Mouse (Mus musculus) intestine, postnatal 0 days (tissue): Measurements from ENCODE around the gene Unc45b. TPM values are rescaled to one million over a fixed set of nuclear protein-coding genes. Genes with fewer than 3 reads are reported as not detected.

Source experiments
- ATAC-seq: fragments of 200-750 bp; cut with Nextera tagmentation; 2 replicates; pipeline ENCODE4 v1.8.0; 2017; ENCODE audit warnings: mild to moderate bottlenecking, moderate TSS enrichment, moderate library complexity
- H3K27ac ChIP-seq: fragments of 300-500 bp; sonication (generic); 2 replicates; pipeline ENCODE4 v1.5.1; 2014; ENCODE audit warnings: mild to moderate bottlenecking, low read depth, low read length, moderate library complexity
- H3K27me3 ChIP-seq: fragments of 300-500 bp; sonication (generic); replicated peaks from 2 replicates; pipeline ENCODE4 v1.6.1; 2014; ENCODE audit warnings: low read length, mixed read lengths; ENCODE audit not compliant: control insufficient read depth, insufficient read depth
- H3K36me3 ChIP-seq: fragments of 300-500 bp; sonication (generic); 2 replicates; pipeline ENCODE4 v1.6.1; 2014; ENCODE audit warnings: mild to moderate bottlenecking, moderate library complexity; ENCODE audit not compliant: control insufficient read depth, insufficient read depth
- H3K4me1 ChIP-seq: fragments of 300-500 bp; sonication (generic); replicated peaks from 2 replicates; pipeline ENCODE4 v1.6.1; 2014; ENCODE audit warnings: antibody characterized with exemption, low read length, mixed read lengths; ENCODE audit not compliant: control insufficient read depth, insufficient read depth
- H3K4me2 ChIP-seq: fragments of 300-500 bp; sonication (generic); replicated peaks from 2 replicates; pipeline ENCODE4 v1.6.1; 2014; ENCODE audit warnings: low read depth, mild to moderate bottlenecking, moderate library complexity
- H3K4me3 ChIP-seq: fragments of 300-500 bp; sonication (generic); 2 replicates; pipeline ENCODE4 v1.5.1; 2014; ENCODE audit warnings: low read depth, low read length
- H3K9ac ChIP-seq: fragments of 300-500 bp; sonication (generic); 2 replicates; pipeline ENCODE4 v1.6.1; 2014; ENCODE audit warnings: mild to moderate bottlenecking, low read depth, low read length
- H3K9me3 ChIP-seq: fragments of 300-500 bp; sonication (generic); 2 replicates; pipeline ENCODE4 v1.6.1; 2016; ENCODE audit warnings: mixed run types; ENCODE audit not compliant: control insufficient read depth
- CTCF ChIP-seq: sonication (generic); IDR thresholded peaks from 2 replicates; pipeline ENCODE4 v1.5.1; 2016; ENCODE audit warnings: low read depth, mild to moderate bottlenecking, control low read depth, antibody characterized with exemption, moderate library complexity
- WGBS: fragments of 180-500 bp; shearing (Covaris S2); extraction: QIAGEN DNeasy Blood & Tissue Kit; methylation state at CpG from one replicate; pipeline ENCODE4 v1.1.7; 2014; 5-methylcytosine and 5-hydroxymethylcytosine counted together
- polyA plus RNA-seq: library from polyadenylated mRNA; unstranded; fragments of >200 nt; fragmentation: Nextera tagmentation; extraction: Ambion mirVana; gene quantifications from 2 replicates; pipeline ENCODE4 v1.2.1, GENCODE M21; 2015

The Unc45b gene
- polyA plus RNA-seq, 1 experiment from 2014 or later: 1.9 TPM

DNA sequence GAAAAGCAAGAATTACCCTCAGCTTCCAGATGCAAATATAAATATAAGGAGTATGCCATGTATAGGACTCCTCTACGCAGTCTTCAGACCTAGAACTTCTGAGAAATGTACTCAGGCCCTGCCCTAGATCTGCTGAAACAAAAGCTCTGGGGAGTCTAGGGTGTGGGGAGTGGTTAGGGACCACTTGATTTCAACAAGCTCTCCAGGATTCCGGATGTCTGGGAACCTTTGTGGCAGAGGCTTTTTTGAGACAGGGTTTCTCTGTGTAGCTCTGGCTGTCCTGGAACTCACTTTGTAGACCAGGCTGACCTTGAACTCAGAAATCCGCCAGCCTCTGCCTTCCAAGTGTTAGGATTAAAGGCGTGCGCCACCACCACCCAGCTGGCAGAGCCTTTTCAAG, 4.5 kb upstream of the Unc45b start:
- H3K36me3 ChIP-seq: peaks cover 43% of the 10 kb centered on the region
- no peaks in the 10 kb centered on the region for H3K9me3 ChIP-seq
- no peak for ATAC-seq
- H3K4me3 ChIP-seq: no peak overlapping the region
- no peak overlapping the region for H3K27ac ChIP-seq
- H3K27me3 ChIP-seq: no peaks in the 10 kb centered on the region
- H3K4me2 ChIP-seq: no peak overlapping the region
- H3K9ac ChIP-seq: no peak overlapping the region
- TF ChIP-seq CTCF: no peak
- no peaks in the 10 kb centered on the region for H3K4me1 ChIP-seq
- WGBS: 93% methylated on average over 5 of the region's 5 CpGs

DNA sequence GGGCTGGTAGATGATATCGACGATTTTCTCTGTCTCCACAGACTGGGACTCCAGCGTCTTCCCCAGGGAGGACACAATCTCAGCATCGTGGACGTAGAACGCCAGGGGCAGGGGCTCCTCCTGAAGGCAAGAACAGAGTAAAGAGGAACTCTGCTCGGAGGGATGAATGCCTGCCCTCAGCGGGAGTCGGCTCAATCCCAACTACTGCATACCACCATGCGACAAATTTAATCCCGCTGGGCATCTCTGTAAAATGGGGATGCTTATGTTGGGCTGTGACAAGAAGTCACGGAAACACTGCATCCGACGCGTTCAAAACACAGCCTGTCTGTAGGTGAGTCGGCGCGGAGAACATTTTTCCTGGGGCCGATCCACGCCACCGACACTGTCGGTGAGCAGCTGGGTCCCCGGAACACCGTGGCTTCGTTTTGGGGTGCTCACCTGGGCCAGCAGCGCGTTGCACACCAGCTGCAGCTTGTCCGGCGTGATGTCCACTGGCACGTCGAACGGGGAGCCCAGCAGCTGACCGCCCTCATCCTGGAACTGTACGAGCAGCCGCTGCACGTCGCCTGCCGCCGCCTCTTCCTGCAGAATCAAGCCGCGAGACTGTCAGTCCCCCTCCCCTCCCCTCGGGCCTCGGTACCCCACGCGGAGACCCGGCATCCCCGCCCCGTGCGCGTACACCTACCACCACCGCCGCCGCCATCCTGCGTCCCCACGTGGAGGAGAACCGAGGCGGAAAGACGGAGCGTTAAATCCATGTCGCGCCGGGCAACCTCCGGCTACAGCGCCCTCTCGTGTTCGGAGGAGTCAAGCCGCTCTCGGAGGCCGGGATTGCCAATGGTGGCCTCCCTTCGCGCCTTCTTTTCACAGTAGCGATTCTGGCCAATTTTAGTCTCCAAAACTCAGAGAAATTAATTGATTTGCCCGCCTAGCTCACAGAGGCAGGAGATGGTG, 2.4 kb upstream of the Unc45b start, which contains the start of gene Nle1:
Gene Nle1, minus strand, starts transcription at position 761 of the 957 bp plus-strand sequence.
- WGBS: 1% methylated on average over 73 of the region's 73 CpGs
- no peak within 1 kb of the TSS for H3K27ac ChIP-seq

DNA sequence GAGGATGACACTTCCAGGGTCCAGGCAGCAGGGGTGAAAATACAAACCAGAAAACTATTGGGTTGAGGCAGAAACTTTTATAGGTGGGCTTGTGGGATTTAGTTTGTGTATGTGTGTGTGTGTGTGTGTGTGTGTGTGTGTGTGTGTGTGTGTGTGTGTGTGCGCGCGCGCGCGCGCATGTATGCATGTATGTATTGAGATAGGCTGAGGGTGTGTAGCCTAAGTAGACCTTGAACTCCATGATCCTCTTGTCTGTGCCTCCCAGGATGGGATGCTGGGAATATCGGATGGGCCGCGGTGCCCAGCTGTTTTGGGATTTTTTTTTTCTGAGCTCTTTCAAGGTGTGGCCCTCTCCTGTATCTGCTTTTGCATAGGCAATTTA, 1.8 kb upstream of the Unc45b start:
- Histone ChIP-seq H3K4me1 (no peaks in the 10 kb centered on the region), H3K27me3 (0 out of 2 replicates have a peak, but pooled peaks cover 3% of the 10 kb centered on the region), H3K9ac (0 out of 2 replicates have a peak overlapping the region, but pooled peaks have one; percentile 57), H3K4me2 (peak overlapping the region; percentile 83), H3K27ac (no peak overlapping the region), H3K4me3 (peak overlapping the region; percentile 68), H3K9me3 (no peaks in the 10 kb centered on the region), H3K36me3 (peaks cover 17% of the 10 kb centered on the region)
- TF ChIP-seq CTCF: no peak
- 64% methylated on average over 10 of the region's 10 CpGs for WGBS
- peak; percentile 48; the same call in 1 of the 2 replicates for ATAC-seq

More for the DNA sequence above, 2.4 kb upstream of the Unc45b start, which contains the start of gene Nle1:
- Histone ChIP-seq H3K4me2 (peak within 1 kb of the TSS; percentile 83), H3K27me3 (no peaks in the 10 kb centered on the region), H3K4me3 (peak within 1 kb of the TSS; percentile 68), H3K4me1 (no peaks in the 10 kb centered on the region), H3K9me3 (no peaks in the 10 kb centered on the region), H3K36me3 (peaks cover 23% of the 10 kb centered on the region), H3K9ac (peak within 1 kb of the TSS; percentile 57)
- peak; percentile 86 for ATAC-seq
- TF ChIP-seq CTCF: peak; percentile 97

DNA sequence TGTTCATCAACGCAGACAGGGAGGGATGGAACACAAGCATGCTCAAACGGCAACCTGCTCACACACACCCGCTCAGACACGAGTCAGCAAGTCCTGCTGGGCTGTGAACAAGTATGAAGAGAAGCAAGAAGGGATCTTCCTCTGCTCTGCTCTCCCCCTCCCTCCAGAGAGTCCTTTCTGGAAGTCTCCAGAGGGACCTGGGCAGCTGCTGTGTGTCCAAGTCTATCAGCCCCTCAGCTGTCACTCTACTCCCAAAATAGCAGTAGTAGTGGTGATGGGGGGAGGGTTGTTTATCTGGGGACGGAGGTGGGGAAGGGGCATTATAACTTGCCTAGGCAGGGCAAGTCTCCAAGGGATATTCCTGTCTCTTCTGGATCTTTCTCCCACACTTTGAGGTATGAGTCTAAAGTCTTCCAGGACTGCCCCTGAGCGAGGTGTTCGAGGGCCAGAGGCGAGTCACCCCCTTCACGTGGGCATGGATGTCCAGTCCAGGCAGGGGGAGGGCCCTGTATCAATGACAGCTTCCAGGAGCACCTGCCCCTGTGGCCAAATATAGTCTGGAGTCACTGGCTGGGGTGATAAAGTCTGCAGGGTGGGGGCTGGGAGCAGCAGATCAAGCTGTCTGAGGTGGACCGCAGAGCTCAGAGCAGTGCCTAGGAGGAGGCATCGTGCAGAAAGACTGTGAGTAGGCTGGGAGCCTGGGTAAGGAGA, 484 bp downstream of the Unc45b start:
- H3K27me3 ChIP-seq: 0 out of 2 replicates have a peak, but pooled peaks cover 6% of the 10 kb centered on the region
- WGBS: 66% methylated on average over 11 of the region's 11 CpGs
- H3K27ac ChIP-seq: no peak overlapping the region
- H3K9me3 ChIP-seq: no peaks in the 10 kb centered on the region
- no peaks in the 10 kb centered on the region for H3K36me3 ChIP-seq
- TF ChIP-seq CTCF: no peak
- no peak overlapping the region for H3K4me2 ChIP-seq
- H3K4me1 ChIP-seq: no peaks in the 10 kb centered on the region
- H3K4me3 ChIP-seq: no peak overlapping the region
- ATAC-seq: no peak
- H3K9ac ChIP-seq: no peak overlapping the region

DNA sequence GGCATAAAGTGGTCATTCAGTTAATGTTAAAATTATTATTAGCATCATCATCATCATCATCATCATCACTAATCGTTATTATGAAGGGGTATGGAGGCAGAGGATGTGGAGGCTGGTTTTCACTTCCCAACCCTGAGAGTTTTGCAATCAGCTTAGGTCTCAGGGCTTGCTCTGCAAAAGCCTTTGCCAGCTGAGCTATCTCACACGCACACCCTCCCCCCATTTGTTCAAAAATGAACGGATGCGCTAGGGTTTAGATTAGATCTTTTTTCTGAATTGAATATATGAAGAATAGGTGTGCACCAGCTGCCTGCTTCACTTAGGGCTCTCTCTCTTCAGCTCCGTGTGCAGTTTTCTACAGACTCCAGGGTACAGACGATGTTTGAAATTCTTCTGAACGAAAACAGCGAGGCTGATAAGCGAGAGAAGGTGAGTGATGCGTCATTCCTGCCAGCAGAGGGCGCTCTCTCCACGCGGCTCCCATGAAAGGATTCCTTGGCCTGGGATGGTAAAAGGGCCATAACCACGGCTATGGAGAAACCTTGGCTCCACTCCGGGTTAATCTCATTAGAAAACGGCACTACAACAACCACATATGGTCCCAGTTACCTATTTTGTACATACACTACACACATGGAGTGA, 4.5 kb downstream of the Unc45b start:
- no peaks in the 10 kb centered on the region for H3K4me1 ChIP-seq
- TF ChIP-seq CTCF: peak; percentile 99
- 0 out of 2 replicates have a peak, but pooled peaks cover 6% of the 10 kb centered on the region for H3K27me3 ChIP-seq
- no peak overlapping the region for H3K4me3 ChIP-seq
- 8% methylated on average over 16 of the region's 16 CpGs for WGBS
- no peaks in the 10 kb centered on the region for H3K9me3 ChIP-seq
- no peak overlapping the region for H3K9ac ChIP-seq
- peak; percentile 41; the same call in 1 of the 2 replicates for ATAC-seq
- no peak overlapping the region for H3K27ac ChIP-seq
- no peaks in the 10 kb centered on the region for H3K36me3 ChIP-seq
- peak overlapping the region; percentile 35; the same call in 1 of the 2 replicates for H3K4me2 ChIP-seq
